Mouse (Mus musculus) kidney, postnatal 25 days (tissue): ENCODE results near the gene Mknk2.
A peak's percentile ranks its signal among the peaks of the same experiment; 100 is the strongest.
"Not testable (repeated sequence)": the region's sequence is repeated elsewhere in the genome, so short reads cannot be mapped to it uniquely, and the experiment has no call there.

ENCODE experiments used
- DNase-seq, 2 experiments: peaks; one replicate each; pipeline ENCODE4 v3.0.0; 2021; ENCODE audit warnings: mixed read lengths in 2 of 2

The Mknk2 gene

DNA sequence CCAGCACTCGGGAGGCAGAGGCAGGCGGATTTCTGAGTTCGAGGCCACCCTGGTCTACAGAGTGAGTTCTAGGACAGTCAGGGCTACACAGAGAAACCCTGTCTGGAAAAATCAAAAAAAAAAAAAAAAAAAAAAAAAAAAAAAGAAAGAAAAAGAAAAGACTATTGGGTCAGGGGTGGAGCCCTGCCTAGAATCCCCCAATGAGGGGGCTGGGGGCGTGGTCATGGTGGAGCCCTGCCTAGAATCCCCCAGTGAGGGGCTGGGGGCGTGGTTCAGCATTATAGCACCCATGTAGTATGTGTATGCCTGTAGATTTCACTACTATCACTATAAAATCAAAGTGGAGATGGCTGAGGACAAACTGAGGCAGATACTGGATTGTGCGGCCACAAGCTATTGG is 28.0 kb downstream of the Mknk2 start:
- not testable (repeated sequence) for DNase-seq

GRCm38 (mm10) chr10:80646936-80647335 is 31.0 kb downstream of the Mknk2 start:
- no peak for DNase-seq

GRCm38 (mm10) chr10:80635345-80635744 is 42.6 kb downstream of the Mknk2 start:
- DNase-seq, result peak; percentile 54 to 74

DNA sequence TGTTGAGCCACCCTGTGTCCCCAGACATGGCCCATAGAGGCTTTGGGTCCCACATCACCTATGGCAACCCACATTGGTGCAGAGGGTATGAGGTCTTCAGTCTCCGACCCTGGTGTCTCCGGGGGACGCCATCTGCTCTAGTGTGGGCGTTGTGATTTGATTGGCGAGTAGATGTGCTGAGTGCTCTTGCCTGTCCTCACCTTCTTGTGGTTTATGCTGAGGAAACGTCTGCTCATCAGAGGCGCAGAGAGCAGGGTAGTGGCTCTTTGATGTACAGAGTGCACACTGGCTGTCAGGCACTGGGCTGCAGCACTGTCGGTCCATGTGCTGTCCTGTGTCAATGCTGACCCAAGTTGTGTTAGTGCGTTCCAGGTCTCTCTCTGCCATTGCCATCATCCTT is 49.0 kb downstream of the Mknk2 start:
- no peak for DNase-seq

GRCm38 (mm10) chr10:80627685-80628084 is 50.2 kb downstream of the Mknk2 start:
- peak; percentile 45 to 79 for DNase-seq

- DNase-seq, result no peak
These were observed 52.1 kb downstream of the Mknk2 start for GRCm38 (mm10) chr10:80625764-80626163.

DNA sequence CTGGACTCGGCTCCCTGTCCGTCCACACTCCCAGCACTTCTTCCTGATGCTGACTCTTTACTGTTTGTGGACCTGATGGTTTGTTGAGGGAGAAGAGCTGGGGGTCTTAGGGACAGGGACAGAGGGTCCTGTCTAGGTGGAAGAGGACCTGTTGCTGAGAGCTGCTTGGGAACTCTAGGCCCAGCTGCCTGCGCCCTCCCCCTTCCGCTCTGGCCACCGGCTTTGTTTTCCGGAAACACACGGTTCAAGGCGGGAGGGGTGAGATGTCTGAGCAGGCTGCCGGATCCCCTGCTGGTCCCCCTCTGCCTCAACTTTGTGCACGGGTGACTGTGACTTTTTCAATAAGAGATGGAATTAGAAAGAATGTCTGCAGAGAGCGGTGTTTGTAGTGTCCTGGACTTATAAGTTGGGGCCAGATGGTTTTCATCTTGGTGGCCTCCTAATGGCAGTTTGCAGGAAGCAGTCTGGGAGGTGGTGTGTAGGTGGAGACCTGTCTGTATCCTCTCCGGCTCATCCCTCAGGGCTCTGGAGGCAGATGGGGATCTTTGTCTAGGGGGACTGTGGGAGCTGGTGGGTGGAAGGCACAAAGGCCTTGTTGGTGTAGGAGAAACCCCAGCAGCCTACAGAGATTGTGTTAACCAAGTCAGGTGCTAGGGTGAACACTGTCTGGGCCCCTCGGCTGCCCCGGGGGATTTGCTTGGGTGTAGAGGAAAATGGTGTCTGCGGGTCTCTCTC is 54.3 kb downstream of the Mknk2 start:
- peak; percentile 76 to 84 for DNase-seq

- peak; percentile 39 to 82 for DNase-seq
These were observed 55.1 kb downstream of the Mknk2 start, which contains the start of gene Csnk1g2 for GRCm38 (mm10) chr10:80622661-80623456. Csnk1g2 (plus strand) TSS chr10:80622838.

- DNase-seq, result peak; percentile 100
These were observed 55.8 kb downstream of the Mknk2 start for GRCm38 (mm10) chr10:80621940-80622660.

DNA sequence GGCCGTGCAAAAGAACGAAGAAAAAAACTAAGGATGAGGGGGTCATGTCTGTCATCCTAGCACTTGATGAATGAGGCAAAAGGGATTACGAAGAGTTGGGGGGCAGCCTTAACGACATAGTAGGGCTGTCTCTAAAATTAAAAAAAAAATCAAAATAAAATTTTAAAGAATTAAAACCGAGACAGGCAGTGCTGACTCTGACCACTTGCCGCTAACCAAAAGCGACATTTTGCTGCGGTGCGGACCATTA is 56.3 kb downstream of the Mknk2 start:
- DNase-seq, result no peak

DNA sequence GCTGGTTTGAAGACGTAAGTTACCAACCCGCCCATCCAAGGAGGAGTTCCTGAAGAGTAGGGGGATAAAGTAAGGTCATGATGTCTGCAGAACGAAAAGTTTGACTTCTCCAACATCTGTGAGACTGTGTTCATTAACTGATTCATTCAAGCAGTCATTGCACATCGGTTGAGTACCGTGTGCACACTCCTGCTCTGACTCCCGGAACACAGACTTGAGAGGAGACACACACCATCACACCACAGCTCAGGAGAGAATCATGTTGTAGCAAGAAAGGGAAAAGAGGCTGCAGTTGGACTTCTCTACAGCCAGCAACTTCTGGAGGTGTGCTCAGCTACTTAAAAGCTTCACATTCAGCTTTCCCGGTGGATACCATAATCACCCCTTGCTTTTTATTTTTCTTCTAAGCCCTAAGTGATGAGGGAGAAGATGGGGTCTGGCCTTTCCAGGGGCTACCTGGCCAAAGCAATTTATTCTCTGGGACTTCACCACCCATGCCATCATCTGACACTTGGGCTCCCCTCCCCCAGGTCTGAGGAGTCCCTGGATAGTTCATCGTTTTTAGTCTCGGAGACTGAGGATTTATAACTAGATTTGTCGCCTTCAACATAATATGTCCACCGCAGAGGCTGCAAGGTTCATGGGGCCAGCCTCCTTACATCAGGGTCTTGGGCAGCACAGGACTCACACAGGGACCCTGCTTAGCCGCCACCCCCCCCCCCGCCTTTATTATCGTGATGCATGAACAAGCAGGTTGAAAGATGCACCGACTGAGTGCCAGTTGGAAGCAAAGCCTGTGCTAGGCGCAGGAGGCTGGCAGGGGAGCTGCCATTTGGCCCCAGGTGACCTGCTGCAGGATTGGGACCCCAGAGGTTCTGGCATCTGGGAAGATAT is 56.9 kb downstream of the Mknk2 start:
- DNase-seq, result no peak

DNA sequence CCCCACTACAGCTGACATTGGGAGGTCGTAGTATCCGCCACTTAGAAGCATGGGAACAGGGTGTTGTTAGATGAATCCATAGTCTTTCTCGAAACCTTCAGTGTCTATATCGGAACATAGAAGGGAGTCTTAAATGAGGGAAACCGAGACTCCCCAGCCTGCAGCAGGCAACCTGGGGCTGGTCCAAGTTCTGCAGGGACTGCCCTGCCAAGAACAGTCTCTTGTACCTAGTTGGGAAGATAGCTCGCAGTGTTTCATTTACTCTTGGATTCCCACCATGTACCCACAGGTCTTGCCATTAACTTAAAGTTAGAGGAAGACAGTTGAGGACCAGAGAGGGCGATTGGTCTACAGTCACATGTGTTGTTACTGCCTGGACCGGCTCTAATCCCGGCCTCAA is 57.5 kb downstream of the Mknk2 start:
- no peak for DNase-seq

DNA sequence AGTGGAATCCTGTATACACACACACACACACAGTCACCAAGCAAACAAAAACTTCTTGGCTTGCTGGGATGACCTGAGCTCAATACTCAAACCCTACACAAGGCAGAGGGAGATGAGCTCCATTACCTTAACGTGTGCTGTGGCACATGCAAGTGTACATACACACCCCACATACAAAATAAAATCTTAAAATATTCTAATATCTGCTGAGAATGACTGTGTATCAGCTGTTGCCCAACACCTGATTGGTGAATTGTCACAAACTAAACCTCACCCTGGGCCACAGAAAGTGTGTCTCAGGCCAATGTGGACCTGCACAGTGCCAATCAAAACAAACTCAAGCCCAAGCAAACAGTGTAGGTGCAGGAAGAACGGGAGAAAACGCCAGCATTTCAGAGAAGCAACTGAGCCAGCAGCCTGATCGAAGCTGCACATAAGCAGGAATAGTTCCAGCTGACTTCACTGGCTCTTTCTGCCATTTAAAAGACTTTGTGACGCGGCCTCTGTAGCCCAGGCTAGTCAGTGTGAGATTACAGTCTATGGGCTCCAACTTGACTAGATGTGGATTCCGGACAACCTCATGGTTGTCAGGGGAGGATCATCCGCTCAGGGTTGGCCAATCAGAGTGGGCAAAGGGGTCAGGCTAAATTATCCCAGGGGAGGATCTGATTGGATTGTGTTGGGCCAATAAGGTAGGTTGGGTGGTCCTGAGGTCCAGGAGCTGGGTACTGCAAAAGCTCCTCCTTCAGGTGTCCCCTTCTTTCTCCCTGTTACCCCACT is 58.3 kb downstream of the Mknk2 start:
- peak in 1 of 2 experiments; percentile 32 for DNase-seq

GRCm38 (mm10) chr10:80618181-80618580 is 59.7 kb downstream of the Mknk2 start:
- DNase-seq, result peak; percentile 68 to 87
